Mouse (Mus musculus): Measurements from ENCODE around the gene Dcdc2a. TPM values are rescaled to one million over a fixed set of nuclear protein-coding genes. Genes with fewer than 3 reads are reported as not detected.

The Dcdc2a gene
- polyA plus RNA-seq, 1 experiment from 2014 or later: 0.09 TPM

DNA sequence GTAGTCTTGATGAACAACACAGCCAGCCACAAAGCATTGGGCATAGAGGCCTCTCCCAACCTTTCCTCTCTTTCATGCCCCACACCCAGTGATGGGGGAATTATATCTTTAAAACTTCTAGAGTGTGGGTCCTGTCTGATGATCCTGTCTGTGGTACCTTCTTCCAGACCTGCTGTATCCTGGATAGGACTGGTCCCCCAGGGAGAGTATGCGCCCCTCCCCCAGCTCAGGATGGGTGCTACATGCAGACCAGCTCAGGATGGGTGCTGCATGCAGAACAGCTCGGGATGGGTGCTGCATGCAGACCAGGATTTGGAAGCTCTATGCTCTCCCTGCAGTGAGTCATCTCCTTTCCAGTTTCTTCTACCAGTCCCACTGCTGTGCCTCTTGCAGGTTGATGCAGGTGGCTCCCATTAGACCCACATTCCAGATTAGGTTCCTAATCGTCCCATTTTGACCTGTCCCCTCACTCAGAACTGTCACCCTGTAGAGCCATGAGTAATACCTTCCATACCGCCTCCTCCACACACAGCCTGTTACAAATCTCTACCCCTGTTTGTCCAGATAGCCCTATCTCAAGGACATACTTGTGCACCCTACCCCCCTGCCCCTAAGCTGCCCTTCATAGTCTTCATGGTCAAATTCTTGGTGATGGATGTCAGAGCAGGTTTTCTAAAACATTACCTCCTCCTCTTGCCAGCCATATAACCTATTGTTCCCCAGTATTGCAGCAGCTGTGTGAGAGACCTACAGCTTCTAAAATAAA is 122.6 kb downstream of the Dcdc2a start:
- Histone ChIP-seq H3K4me1 (replicated peaks) (no peaks in the 10 kb centered on the region), H3K27ac (replicated peaks) (no peak overlapping the region), H3K9me3 (replicated peaks) (no peaks in the 10 kb centered on the region), H3K27me3 (no peaks in the 10 kb centered on the region), H3K36me3 (replicated peaks) (no peaks in the 10 kb centered on the region), H3K4me2 (no peak overlapping the region), H3K4me3 (replicated peaks) (no peak overlapping the region), H3K9ac (no peak overlapping the region)
- WGBS (ENCODE audit: insufficient replicate concordance): 47% methylated on average over 4 of the region's 4 CpGs
- ATAC-seq (ENCODE audit: insufficient read depth): no peak

DNA sequence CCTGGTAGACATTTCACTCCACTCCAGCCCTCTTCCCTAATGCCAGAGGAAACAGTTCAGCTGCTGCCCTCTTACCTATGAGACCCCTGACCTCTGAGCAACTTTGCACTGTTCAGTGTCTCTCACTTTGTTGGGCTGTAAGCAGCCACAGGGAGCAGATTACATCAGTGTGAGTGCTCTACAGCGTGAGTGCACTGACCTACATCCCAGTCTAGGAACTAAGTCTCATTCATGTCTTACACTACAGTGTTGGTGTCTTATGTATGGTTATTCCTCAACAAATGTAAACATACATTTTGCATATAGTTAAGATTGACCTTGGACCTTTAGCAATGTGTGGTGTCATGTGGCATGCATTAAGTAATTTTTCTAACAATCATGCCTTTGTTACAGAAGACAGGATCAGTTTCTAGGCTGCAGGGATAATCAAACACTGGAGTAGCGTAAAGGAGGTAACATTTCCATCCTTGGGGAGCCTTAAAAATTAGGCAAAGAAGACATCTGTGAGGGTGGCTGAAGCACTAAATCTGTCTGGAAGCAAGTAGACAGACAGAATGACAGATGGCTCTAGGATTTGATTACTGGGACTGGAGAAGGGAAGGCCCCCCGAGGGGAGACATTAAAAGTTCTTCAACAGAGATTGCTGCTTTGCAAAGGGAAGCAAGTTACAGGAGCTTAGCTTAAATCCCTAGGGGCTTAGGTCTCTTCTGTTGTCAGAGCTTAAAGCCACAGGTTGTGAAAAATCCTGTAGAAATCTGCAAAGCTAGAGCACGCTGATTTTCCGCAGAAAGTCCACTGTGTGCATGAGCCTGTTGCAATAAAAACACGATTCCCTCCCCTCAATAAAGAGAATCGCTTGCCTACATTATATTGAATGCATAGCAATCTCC is 130.9 kb downstream of the Dcdc2a start:
- Histone ChIP-seq H3K9me3 (replicated peaks) (no peaks in the 10 kb centered on the region), H3K4me3 (replicated peaks) (no peak overlapping the region), H3K27me3 (no peaks in the 10 kb centered on the region), H3K4me1 (replicated peaks) (peaks cover 28% of the 10 kb centered on the region), H3K27ac (replicated peaks) (no peak overlapping the region), H3K36me3 (replicated peaks) (no peaks in the 10 kb centered on the region), H3K4me2 (no peak overlapping the region), H3K9ac (no peak overlapping the region)
- no peak for ATAC-seq (ENCODE audit: insufficient read depth)
- WGBS (ENCODE audit: insufficient replicate concordance): 42% methylated on average over 7 of the region's 7 CpGs

DNA sequence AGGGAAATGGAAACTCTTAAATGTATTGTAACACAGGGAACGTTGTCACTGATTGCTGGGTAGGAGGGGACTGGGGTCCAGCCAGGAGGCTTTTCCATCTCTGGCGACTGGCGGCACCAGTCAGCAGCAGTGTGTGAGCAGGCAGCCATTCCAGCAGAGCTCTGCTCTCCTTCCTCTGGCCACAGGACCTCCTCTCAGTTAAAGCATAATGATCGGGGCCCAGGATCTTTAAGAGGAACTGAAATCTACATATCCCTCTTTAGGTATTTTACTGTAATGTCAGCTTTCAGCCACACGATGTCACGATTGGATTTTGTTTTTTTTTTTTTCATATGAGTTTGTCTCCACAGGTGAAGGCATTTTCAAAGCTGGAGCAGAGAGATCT is 131.5 kb downstream of the Dcdc2a start:
- Histone ChIP-seq H3K9ac (no peak overlapping the region), H3K9me3 (replicated peaks) (no peaks in the 10 kb centered on the region)
- 18% methylated on average over 6 of the region's 6 CpGs for WGBS (ENCODE audit: insufficient replicate concordance)

DNA sequence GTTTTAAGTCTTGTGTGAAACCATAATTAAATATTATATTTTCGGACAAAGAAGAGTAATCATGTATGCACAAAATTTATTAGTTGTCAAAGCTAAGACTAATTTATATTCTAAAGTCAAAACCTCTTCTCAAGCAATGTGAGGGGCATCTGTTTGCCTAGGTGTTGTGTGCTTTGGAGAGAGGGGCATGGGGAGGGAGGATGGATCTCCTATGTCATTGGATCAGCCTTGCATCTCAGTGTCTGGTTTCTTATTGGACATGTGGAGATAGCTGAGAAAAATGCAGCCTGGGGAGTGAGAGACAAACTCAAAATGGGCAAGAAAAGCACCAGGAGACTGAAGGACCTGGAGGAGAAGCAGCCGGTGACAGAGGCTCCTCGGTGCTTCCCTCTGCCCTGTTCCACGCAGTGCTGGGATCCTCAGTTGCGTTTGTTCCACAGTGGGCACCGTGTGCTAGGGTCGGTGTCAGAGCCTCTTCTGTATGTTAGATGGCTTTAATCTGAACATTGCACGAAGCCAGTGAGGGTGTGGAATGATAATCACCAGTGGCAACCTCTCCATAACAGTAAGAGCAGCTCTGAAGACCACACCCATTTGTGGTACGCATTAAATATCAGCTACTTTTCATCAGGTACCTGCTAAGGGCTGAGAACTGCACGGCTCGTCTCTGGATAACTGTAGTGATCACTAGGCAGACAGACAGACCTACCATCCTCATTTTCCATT is 133.8 kb downstream of the Dcdc2a start:
- 36% methylated on average over 11 of the region's 11 CpGs for WGBS (ENCODE audit: insufficient replicate concordance)
- Histone ChIP-seq H3K27me3 (no peaks in the 10 kb centered on the region), H3K4me3 (replicated peaks) (0 out of 2 replicates have a peak overlapping the region, but pooled peaks have one; percentile 15), H3K36me3 (replicated peaks) (no peaks in the 10 kb centered on the region), H3K9me3 (replicated peaks) (no peaks in the 10 kb centered on the region), H3K9ac (no peak overlapping the region), H3K4me1 (replicated peaks) (peaks cover 28% of the 10 kb centered on the region), H3K27ac (replicated peaks) (peak overlapping the region; percentile 80), H3K4me2 (peak overlapping the region; percentile 62)
- peak; percentile 99 for ATAC-seq (ENCODE audit: insufficient read depth)

More for the DNA sequence above, 131.5 kb downstream of the Dcdc2a start:
- H3K36me3 ChIP-seq (replicated peaks): no peaks in the 10 kb centered on the region
- no peak for ATAC-seq (ENCODE audit: insufficient read depth)
- no peak overlapping the region for H3K27ac ChIP-seq (replicated peaks)
- no peak overlapping the region for H3K4me2 ChIP-seq
- peaks cover 28% of the 10 kb centered on the region for H3K4me1 ChIP-seq (replicated peaks)
- H3K4me3 ChIP-seq (replicated peaks): no peak overlapping the region
- H3K27me3 ChIP-seq: no peaks in the 10 kb centered on the region

DNA sequence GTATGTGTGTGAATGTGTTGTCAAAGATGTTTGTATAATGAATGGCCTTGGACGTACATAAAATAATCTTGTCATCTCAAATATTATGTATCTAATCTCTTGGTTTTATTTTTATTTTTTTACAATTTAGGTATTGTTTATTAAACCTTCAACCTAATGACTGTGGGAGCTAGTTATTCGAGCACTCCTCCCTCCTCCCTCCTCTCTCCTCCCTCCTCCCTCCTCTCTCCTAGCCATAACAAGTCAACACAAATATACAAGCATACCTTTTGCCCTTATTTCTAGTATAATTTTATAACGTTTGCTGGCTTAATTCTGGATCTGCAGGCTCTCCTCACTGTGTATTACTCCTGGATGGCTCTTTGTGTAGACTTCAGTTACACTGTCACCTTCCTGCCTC is 134.4 kb downstream of the Dcdc2a start:
- peak overlapping the region; percentile 62 for H3K4me2 ChIP-seq
- peak; percentile 53; the same call in 1 of the 2 replicates for ATAC-seq (ENCODE audit: insufficient read depth)
- H3K9me3 ChIP-seq (replicated peaks): no peaks in the 10 kb centered on the region
- H3K9ac ChIP-seq: no peak overlapping the region
- H3K4me3 ChIP-seq (replicated peaks): no peak overlapping the region
- H3K36me3 ChIP-seq (replicated peaks): no peaks in the 10 kb centered on the region
- peaks cover 28% of the 10 kb centered on the region for H3K4me1 ChIP-seq (replicated peaks)
- H3K27me3 ChIP-seq: no peaks in the 10 kb centered on the region
- H3K27ac ChIP-seq (replicated peaks): peak overlapping the region; percentile 34
- 53% methylated on average over 3 of the region's 3 CpGs for WGBS (ENCODE audit: insufficient replicate concordance)

DNA sequence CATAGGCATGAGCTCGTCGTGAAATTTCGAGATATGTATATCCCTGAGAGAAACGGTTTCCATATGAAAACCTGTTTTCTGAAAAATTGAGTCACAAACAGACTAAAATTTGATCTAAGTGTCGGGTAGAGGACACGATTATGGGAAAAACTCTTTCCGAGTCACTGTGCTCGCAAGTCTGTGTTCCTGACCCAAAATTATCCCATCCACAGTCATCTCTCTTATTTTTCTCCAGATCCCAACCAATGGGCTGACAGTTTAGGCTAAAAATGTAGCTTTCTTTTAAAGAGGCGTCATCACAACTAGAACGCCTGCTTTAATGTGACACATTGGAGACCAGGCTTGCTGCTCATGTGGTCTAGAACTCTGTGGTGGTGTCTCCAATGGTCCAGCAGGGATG is 139.9 kb downstream of the Dcdc2a start:
- ATAC-seq (ENCODE audit: insufficient read depth): no peak
- Histone ChIP-seq H3K4me1 (replicated peaks) (peaks cover 8% of the 10 kb centered on the region), H3K4me2 (no peak overlapping the region), H3K36me3 (replicated peaks) (no peaks in the 10 kb centered on the region), H3K9ac (no peak overlapping the region), H3K27ac (replicated peaks) (no peak overlapping the region), H3K27me3 (0 out of 2 replicates have a peak, but pooled peaks cover 5% of the 10 kb centered on the region), H3K4me3 (replicated peaks) (no peak overlapping the region), H3K9me3 (replicated peaks) (no peaks in the 10 kb centered on the region)
- 74% methylated on average over 10 of the region's 10 CpGs for WGBS (ENCODE audit: insufficient replicate concordance)

DNA sequence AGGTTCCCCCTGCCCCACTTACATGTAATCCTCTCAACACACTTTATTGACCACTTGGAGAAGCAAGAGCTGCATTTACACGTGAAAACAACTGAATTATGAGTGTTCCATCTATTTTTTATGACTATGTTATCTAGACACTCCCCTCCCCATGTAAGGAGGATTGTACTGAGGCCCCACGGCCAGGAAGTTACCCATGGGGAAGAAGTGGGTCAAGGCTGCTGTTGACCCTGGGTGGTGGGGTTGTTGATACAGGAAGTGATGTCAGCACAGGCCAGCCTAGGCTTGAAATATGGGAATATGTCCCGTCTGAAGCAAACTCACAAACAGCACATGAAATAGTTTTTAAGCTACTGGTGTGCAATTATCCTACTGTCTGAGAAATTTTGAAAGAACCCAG is 144.1 kb downstream of the Dcdc2a start:
- 0 out of 2 replicates have a peak, but pooled peaks cover 5% of the 10 kb centered on the region for H3K27me3 ChIP-seq
- WGBS (ENCODE audit: insufficient replicate concordance): 20% methylated on average over 3 of the region's 3 CpGs
- H3K4me1 ChIP-seq (replicated peaks): no peaks in the 10 kb centered on the region
- no peak overlapping the region for H3K9ac ChIP-seq
- no peaks in the 10 kb centered on the region for H3K36me3 ChIP-seq (replicated peaks)
- no peak overlapping the region for H3K27ac ChIP-seq (replicated peaks)
- ATAC-seq (ENCODE audit: insufficient read depth): no peak
- H3K4me3 ChIP-seq (replicated peaks): no peak overlapping the region
- no peaks in the 10 kb centered on the region for H3K9me3 ChIP-seq (replicated peaks)
- no peak overlapping the region for H3K4me2 ChIP-seq

DNA sequence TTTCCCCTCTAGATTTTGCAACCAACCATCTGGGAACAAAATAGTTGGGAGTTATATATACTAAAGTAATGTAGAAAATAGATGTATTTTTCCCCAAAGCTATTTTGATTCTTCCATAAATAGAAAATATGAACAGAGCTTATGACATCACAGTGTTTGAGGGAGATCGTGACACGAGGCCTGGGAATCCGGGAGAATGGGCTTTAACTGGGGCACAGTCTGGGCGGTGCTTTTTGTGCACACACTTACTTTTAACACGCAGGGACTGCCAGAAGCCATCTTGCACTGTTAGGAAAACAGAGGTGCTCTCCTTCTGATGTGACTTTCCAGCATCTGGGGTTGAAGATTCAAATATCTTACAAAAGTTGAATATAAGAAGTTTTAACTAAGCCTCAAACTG is 151.1 kb downstream of the Dcdc2a start:
- no peak overlapping the region for H3K4me3 ChIP-seq (replicated peaks)
- ATAC-seq (ENCODE audit: insufficient read depth): no peak
- no peaks in the 10 kb centered on the region for H3K27me3 ChIP-seq
- H3K4me2 ChIP-seq: no peak overlapping the region
- H3K9ac ChIP-seq: no peak overlapping the region
- H3K27ac ChIP-seq (replicated peaks): no peak overlapping the region
- H3K4me1 ChIP-seq (replicated peaks): no peaks in the 10 kb centered on the region
- no peaks in the 10 kb centered on the region for H3K36me3 ChIP-seq (replicated peaks)
- H3K9me3 ChIP-seq (replicated peaks): no peaks in the 10 kb centered on the region
- 67% methylated on average over 5 of the region's 5 CpGs for WGBS (ENCODE audit: insufficient replicate concordance)

DNA sequence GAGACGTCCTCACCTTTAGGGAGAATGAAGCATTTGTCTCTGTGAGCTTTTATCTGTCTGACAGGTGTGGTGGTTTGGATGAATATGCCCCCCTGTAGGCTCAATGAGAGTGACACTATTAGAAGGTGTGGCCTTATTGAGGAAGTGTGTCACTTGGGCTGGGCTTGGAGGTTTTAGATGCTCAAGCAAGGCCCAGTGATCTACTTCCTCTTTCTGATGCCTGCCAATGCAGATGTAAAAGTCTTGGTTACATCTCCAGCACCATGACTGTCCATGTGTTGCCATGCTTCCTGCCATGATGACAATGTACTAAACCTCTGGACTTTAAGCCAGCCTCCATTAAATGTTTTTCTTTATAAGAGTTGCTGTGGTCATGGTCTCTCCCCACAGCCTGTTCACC is 162.6 kb downstream of the Dcdc2a start:
- H3K9me3 ChIP-seq (replicated peaks): no peaks in the 10 kb centered on the region
- H3K27ac ChIP-seq (replicated peaks): no peak overlapping the region
- WGBS (ENCODE audit: insufficient replicate concordance): 49% methylated on average over 1 of the region's 1 CpGs
- no peaks in the 10 kb centered on the region for H3K27me3 ChIP-seq
- no peak overlapping the region for H3K4me3 ChIP-seq (replicated peaks)
- no peak overlapping the region for H3K9ac ChIP-seq
- no peaks in the 10 kb centered on the region for H3K4me1 ChIP-seq (replicated peaks)
- no peaks in the 10 kb centered on the region for H3K36me3 ChIP-seq (replicated peaks)
- ATAC-seq (ENCODE audit: insufficient read depth): no peak
- H3K4me2 ChIP-seq: no peak overlapping the region

DNA sequence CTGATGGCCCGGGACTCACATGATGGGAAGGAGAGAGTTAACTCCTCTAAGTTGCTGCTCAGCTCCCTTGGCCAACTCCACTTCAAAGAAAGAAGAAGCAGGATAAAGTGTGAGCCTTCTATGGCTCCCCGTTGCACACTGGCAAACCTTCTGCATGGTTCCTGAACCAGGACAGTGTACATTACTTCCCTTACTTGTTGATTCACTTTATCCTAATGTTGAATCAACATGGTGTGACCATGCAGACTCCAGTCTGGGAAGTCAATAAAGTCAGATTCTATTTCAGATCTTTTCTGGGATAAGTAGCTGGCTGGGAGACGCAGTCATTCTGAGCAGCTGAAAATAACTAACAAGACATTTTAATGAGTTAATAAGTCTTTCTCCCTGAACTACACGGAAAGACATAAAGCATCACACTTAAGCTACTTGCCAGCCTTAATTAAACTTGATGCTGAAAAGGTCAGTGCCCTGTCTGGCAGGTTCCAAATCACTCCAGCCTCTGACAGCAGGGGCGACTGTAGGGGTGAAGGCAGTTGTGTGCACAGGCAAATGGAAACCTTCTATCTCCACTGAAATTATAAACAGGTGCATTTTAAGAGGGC is 164.5 kb downstream of the Dcdc2a start:
- Histone ChIP-seq H3K9ac (no peak overlapping the region), H3K27ac (replicated peaks) (no peak overlapping the region), H3K27me3 (no peaks in the 10 kb centered on the region), H3K4me2 (no peak overlapping the region), H3K36me3 (replicated peaks) (no peaks in the 10 kb centered on the region), H3K4me1 (replicated peaks) (no peaks in the 10 kb centered on the region), H3K9me3 (replicated peaks) (no peaks in the 10 kb centered on the region), H3K4me3 (replicated peaks) (no peak overlapping the region)
- ATAC-seq (ENCODE audit: insufficient read depth): no peak
- 58% methylated on average over 5 of the region's 5 CpGs for WGBS (ENCODE audit: insufficient replicate concordance)

All from liver, embryonic 15.5 days (tissue).